Mouse (Mus musculus): ENCODE measurements around the gene Hist1h2bk. TPM values are rescaled to one million over a fixed set of nuclear protein-coding genes. Genes with fewer than 3 reads are reported as not detected.
"Not testable (repeated sequence)": the region's sequence is repeated elsewhere in the genome, so short reads cannot be mapped to it uniquely, and the experiment has no call there.

Hist1h2bk gene
- polyA plus RNA-seq, 1 experiment from 2014 or later = 3.6 TPM

GRCm38 (mm10) chr13:22041651-22042567 lies 6.2 kb downstream of the Hist1h2bk start:
- no peaks in the 10 kb centered on the region for H3K9me3 ChIP-seq (replicated peaks)
- H3K4me1 ChIP-seq (replicated peaks) = peaks cover 14% of the 10 kb centered on the region; the same call in 1 of the 2 replicates
- no peaks in the 10 kb centered on the region for H3K36me3 ChIP-seq
- ATAC-seq (ENCODE audit: insufficient number of reproducible peaks, low FRiP score) = no peak
- H3K4me3 ChIP-seq = peak overlapping the region; percentile 46
- peak overlapping the region; percentile 93 for H3K27ac ChIP-seq (ENCODE audit: poor library complexity, severe bottlenecking)
- WGBS = 5% methylated on average over 13 of the region's 13 CpGs
- peak overlapping the region; percentile 74 for H3K4me2 ChIP-seq
- peak overlapping the region; percentile 72 for H3K9ac ChIP-seq
- H3K27me3 ChIP-seq (replicated peaks) = no peaks in the 10 kb centered on the region

GRCm38 (mm10) chr13:22042568-22043502 lies 7.2 kb downstream of the Hist1h2bk start, which contains the start of the genes Hist1h2ag and Hist1h2bj:
Gene Hist1h2ag, minus strand, starts transcription at chr13:22042944.
Gene Hist1h2bj, plus strand, starts transcription at chr13:22043214.
- H3K27ac ChIP-seq (ENCODE audit: poor library complexity, severe bottlenecking) = peak within 1 kb of the TSS; percentile 93
- peak; percentile 90 for ATAC-seq (ENCODE audit: insufficient number of reproducible peaks, low FRiP score)
- H3K4me2 ChIP-seq = peak within 1 kb of the TSS; percentile 74
- peak within 1 kb of the TSS; percentile 72 for H3K9ac ChIP-seq
- not testable (repeated sequence) for H3K27me3 ChIP-seq (replicated peaks); H3K36me3 ChIP-seq; H3K9me3 ChIP-seq (replicated peaks)
- H3K4me3 ChIP-seq = peak within 1 kb of the TSS; percentile 46
- peaks cover 14% of the 10 kb centered on the region; the same call in 1 of the 2 replicates for H3K4me1 ChIP-seq (replicated peaks)
- under 1% methylated on average over 51 of the region's 80 CpGs for WGBS

GRCm38 (mm10) chr13:22043503-22044431 lies 8.1 kb downstream of the Hist1h2bk start:
- H3K4me2 ChIP-seq = peak overlapping the region; percentile 74
- no peaks in the 10 kb centered on the region for H3K36me3 ChIP-seq
- no peaks in the 10 kb centered on the region for H3K9me3 ChIP-seq (replicated peaks)
- H3K4me1 ChIP-seq (replicated peaks) = peaks cover 14% of the 10 kb centered on the region; the same call in 1 of the 2 replicates
- H3K27me3 ChIP-seq (replicated peaks) = no peaks in the 10 kb centered on the region
- WGBS = 2% methylated on average over 12 of the region's 14 CpGs
- peak overlapping the region; percentile 65 for H3K9ac ChIP-seq
- ATAC-seq (ENCODE audit: insufficient number of reproducible peaks, low FRiP score) = peak; percentile 7; the same call in 1 of the 2 replicates
- H3K27ac ChIP-seq (ENCODE audit: poor library complexity, severe bottlenecking) = peak overlapping the region; percentile 79
- peak overlapping the region; percentile 44 for H3K4me3 ChIP-seq

GRCm38 (mm10) chr13:22044432-22045155 lies 8.9 kb downstream of the Hist1h2bk start:
- H3K9ac ChIP-seq = no peak overlapping the region
- no peak for ATAC-seq (ENCODE audit: insufficient number of reproducible peaks, low FRiP score)
- H3K27me3 ChIP-seq (replicated peaks) = no peaks in the 10 kb centered on the region
- H3K27ac ChIP-seq (ENCODE audit: poor library complexity, severe bottlenecking) = no peak overlapping the region
- 89% methylated on average over 6 of the region's 6 CpGs for WGBS
- H3K4me2 ChIP-seq = peak overlapping the region; percentile 2; the same call in 1 of the 2 replicates
- no peaks in the 10 kb centered on the region for H3K36me3 ChIP-seq
- peaks cover 14% of the 10 kb centered on the region; the same call in 1 of the 2 replicates for H3K4me1 ChIP-seq (replicated peaks)
- H3K9me3 ChIP-seq (replicated peaks) = no peaks in the 10 kb centered on the region
- no peak overlapping the region for H3K4me3 ChIP-seq

- no peak overlapping the region for H3K4me2 ChIP-seq
- peaks cover 13% of the 10 kb centered on the region; the same call in 1 of the 2 replicates for H3K4me1 ChIP-seq (replicated peaks)
- no peaks in the 10 kb centered on the region for H3K36me3 ChIP-seq
- H3K9me3 ChIP-seq (replicated peaks) = no peaks in the 10 kb centered on the region
- no peak overlapping the region for H3K9ac ChIP-seq
- 62% methylated on average over 2 of the region's 2 CpGs for WGBS
- no peaks in the 10 kb centered on the region for H3K27me3 ChIP-seq (replicated peaks)
- H3K4me3 ChIP-seq = no peak overlapping the region
- ATAC-seq (ENCODE audit: insufficient number of reproducible peaks, low FRiP score) = no peak
- H3K27ac ChIP-seq (ENCODE audit: poor library complexity, severe bottlenecking) = no peak overlapping the region
Observed at GRCm38 (mm10) chr13:22045311-22045710, 9.6 kb downstream of the Hist1h2bk start.

- Histone ChIP-seq H3K27me3 (replicated peaks) (no peaks in the 10 kb centered on the region), H3K4me3 (no peak overlapping the region), H3K4me2 (no peak overlapping the region), H3K9me3 (replicated peaks) (no peaks in the 10 kb centered on the region), H3K27ac (ENCODE audit: poor library complexity, severe bottlenecking) (no peak overlapping the region), H3K4me1 (replicated peaks) (0 out of 2 replicates have a peak, but pooled peaks cover 3% of the 10 kb centered on the region), H3K9ac (no peak overlapping the region), H3K36me3 (no peaks in the 10 kb centered on the region)
- 79% methylated on average over 2 of the region's 2 CpGs for WGBS
- ATAC-seq (ENCODE audit: insufficient number of reproducible peaks, low FRiP score) = no peak
Observed at GRCm38 (mm10) chr13:22049041-22049440, 13.4 kb downstream of the Hist1h2bk start.

- no peak for ATAC-seq (ENCODE audit: insufficient number of reproducible peaks, low FRiP score)
- H3K4me3 ChIP-seq = peak overlapping the region; percentile 62
- H3K9ac ChIP-seq = 0 out of 2 replicates have a peak overlapping the region, but pooled peaks have one; percentile 39
- 2% methylated on average over 14 of the region's 14 CpGs for WGBS
- H3K4me2 ChIP-seq = peak overlapping the region; percentile 76
- no peaks in the 10 kb centered on the region for H3K9me3 ChIP-seq (replicated peaks)
- no peak overlapping the region for H3K27ac ChIP-seq (ENCODE audit: poor library complexity, severe bottlenecking)
- 0 out of 2 replicates have a peak, but pooled peaks cover 3% of the 10 kb centered on the region for H3K4me1 ChIP-seq (replicated peaks)
- no peaks in the 10 kb centered on the region for H3K27me3 ChIP-seq (replicated peaks)
- H3K36me3 ChIP-seq = no peaks in the 10 kb centered on the region
Observed at GRCm38 (mm10) chr13:22049737-22050440, 14.2 kb downstream of the Hist1h2bk start.

GRCm38 (mm10) chr13:22050591-22051522 lies 15.2 kb downstream of the Hist1h2bk start:
- Histone ChIP-seq H3K27me3 (replicated peaks) (no peaks in the 10 kb centered on the region), H3K9me3 (replicated peaks) (no peaks in the 10 kb centered on the region), H3K4me3 (peak overlapping the region; percentile 62), H3K27ac (ENCODE audit: poor library complexity, severe bottlenecking) (peak overlapping the region; percentile 80), H3K36me3 (no peaks in the 10 kb centered on the region), H3K4me1 (replicated peaks) (0 out of 2 replicates have a peak, but pooled peaks cover 3% of the 10 kb centered on the region), H3K4me2 (peak overlapping the region; percentile 76), H3K9ac (peak overlapping the region; percentile 66)
- under 1% methylated on average over 52 of the region's 52 CpGs for WGBS
- peak; percentile 94 for ATAC-seq (ENCODE audit: insufficient number of reproducible peaks, low FRiP score)

Measured in heart, embryonic 12.5 days (tissue).